Mouse (Mus musculus) liver, embryonic 14.5 days (tissue): Measurements from ENCODE around the gene Crispld2. TPM values are rescaled to one million over a fixed set of nuclear protein-coding genes. Genes with fewer than 3 reads are reported as not detected.
A peak's percentile ranks its signal among the peaks of the same experiment; 100 is the strongest.

Source experiments
- ATAC-seq: fragments of 200-750 bp; cut with Nextera tagmentation; 2 replicates; pipeline ENCODE4 v1.8.0; 2017; ENCODE audit warnings: moderate number of reproducible peaks, mild to moderate bottlenecking, moderate library complexity; ENCODE audit not compliant: insufficient read depth
- DNase-seq, 3 experiments: peaks; one replicate each; pipeline ENCODE4 v3.0.0-alpha.2; 2012 to 2013; ENCODE audit warnings: low read depth in 3 of 3, low spot score in 3 of 3
- H3K27ac ChIP-seq: fragments of 300-500 bp; sonication (generic); 2 replicates; pipeline ENCODE4 v1.5.1; 2014; ENCODE audit warnings: moderate library complexity, mild to moderate bottlenecking, control low read depth, inconsistent platforms
- H3K27me3 ChIP-seq: fragments of 300-500 bp; sonication (generic); 2 replicates; pipeline ENCODE4 v1.6.1; 2014; ENCODE audit warnings: mild to moderate bottlenecking, low read length, moderate library complexity; ENCODE audit not compliant: control insufficient read depth, insufficient read depth
- H3K36me3 ChIP-seq: fragments of 300-500 bp; sonication (generic); replicated peaks from 2 replicates; pipeline ENCODE4 v1.6.1; 2014; ENCODE audit warnings: low read depth; ENCODE audit not compliant: control insufficient read depth, insufficient read depth
- H3K4me1 ChIP-seq, 2 experiments: fragments of 200-500 bp in 1 of 2; fragments of 300-500 bp in 1 of 2; sonication (generic) in 1 of 2; replicated peaks; 2 replicates each; pipeline ENCODE4 v1.6.1; 2012 to 2014; ENCODE audit warnings: antibody characterized with exemption in 1 of 2, inconsistent platforms in 1 of 2, low read length in 1 of 2; ENCODE audit not compliant: control insufficient read depth in 2 of 2, insufficient read depth in 2 of 2
- H3K4me2 ChIP-seq: fragments of 300-500 bp; sonication (generic); 2 replicates; pipeline ENCODE4 v1.6.1; 2014; ENCODE audit warnings: low read depth, mild to moderate bottlenecking, control low read depth, moderate library complexity
- H3K4me3 ChIP-seq, 2 experiments: fragments of 200-500 bp in 1 of 2; fragments of 300-500 bp in 1 of 2; sonication (generic) in 1 of 2; 2 replicates each; pipeline ENCODE4 v1.5.1; 2012 to 2014; ENCODE audit warnings: low read depth in 2 of 2, low read length in 2 of 2, mild to moderate bottlenecking in 2 of 2, control low read depth in 1 of 2, inconsistent platforms in 1 of 2, moderate library complexity in 1 of 2; ENCODE audit not compliant: insufficient read depth in 1 of 2
- H3K9ac ChIP-seq: fragments of 300-500 bp; sonication (generic); replicated peaks from 2 replicates; pipeline ENCODE4 v1.6.1; 2014; ENCODE audit warnings: mild to moderate bottlenecking, control low read depth, moderate library complexity
- H3K9me3 ChIP-seq: fragments of 300-500 bp; sonication (generic); 2 replicates; pipeline ENCODE4 v1.6.1; 2016; ENCODE audit warnings: low read length, mixed read lengths; ENCODE audit not compliant: control insufficient read depth
- CTCF ChIP-seq: IDR thresholded peaks from 2 replicates; pipeline ENCODE4 v1.5.1; 2016; ENCODE audit warnings: antibody characterized with exemption, low read depth, control low read depth
- EP300 ChIP-seq: IDR thresholded peaks from 2 replicates; pipeline ENCODE4 v1.6.1; 2016; ENCODE audit warnings: antibody characterized with exemption, low read depth
- WGBS: fragments of 180-500 bp; shearing (Covaris S2); extraction: QIAGEN DNeasy Blood & Tissue Kit; methylation state at CpG from one replicate; pipeline ENCODE4 v1.1.7; 2014; ENCODE audit not compliant: insufficient replicate concordance; 5-methylcytosine and 5-hydroxymethylcytosine counted together
- polyA plus RNA-seq, 2 experiments: library from polyadenylated mRNA; depleted of rRNA in 1 of 2; stranded (reverse) in 1 of 2; unstranded in 1 of 2; fragments of >200 nt; fragmentation: Nextera tagmentation in 1 of 2; extraction: Ambion mirVana in 1 of 2; gene quantifications; 2 replicates each; pipeline versions ENCODE4 v1.2.1 to v1.2.3; 2012 to 2014

The Crispld2 gene
- polyA plus RNA-seq, 2 experiments, result 0.30 to 0.47 TPM

DNA sequence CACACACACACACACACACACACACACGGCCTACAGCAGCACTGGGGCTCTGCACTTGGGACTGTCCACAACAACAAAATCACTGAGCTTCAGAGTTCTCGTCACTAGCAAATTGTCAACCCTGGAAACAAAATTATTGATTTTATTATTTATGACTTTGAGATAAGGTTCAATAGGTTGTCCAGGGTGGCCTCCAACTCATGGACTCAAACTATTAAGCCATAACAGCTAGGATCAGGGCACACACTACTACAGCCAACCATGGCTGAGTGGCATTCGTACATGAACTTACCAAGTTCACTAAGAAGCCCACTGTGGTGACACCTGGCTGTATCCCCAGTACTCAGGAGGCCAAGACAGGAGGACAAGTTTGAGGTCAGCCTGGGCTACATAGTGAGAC is 100.9 kb downstream of the Crispld2 start:
- ATAC-seq, result no peak
- H3K27me3 ChIP-seq, result no peaks in the 10 kb centered on the region
- no peak overlapping the region for H3K4me2 ChIP-seq
- 68% methylated on average over 3 of the region's 3 CpGs for WGBS
- no peak overlapping the region for H3K9ac ChIP-seq
- TF ChIP-seq EP300, result no peak
- TF ChIP-seq CTCF, result no peak
- no peak for DNase-seq
- H3K27ac ChIP-seq, result no peak overlapping the region
- H3K4me1 ChIP-seq, result no peaks in the 10 kb centered on the region
- peaks cover 6% of the 10 kb centered on the region for H3K36me3 ChIP-seq
- no peaks in the 10 kb centered on the region for H3K9me3 ChIP-seq
- H3K4me3 ChIP-seq, result no peak overlapping the region

DNA sequence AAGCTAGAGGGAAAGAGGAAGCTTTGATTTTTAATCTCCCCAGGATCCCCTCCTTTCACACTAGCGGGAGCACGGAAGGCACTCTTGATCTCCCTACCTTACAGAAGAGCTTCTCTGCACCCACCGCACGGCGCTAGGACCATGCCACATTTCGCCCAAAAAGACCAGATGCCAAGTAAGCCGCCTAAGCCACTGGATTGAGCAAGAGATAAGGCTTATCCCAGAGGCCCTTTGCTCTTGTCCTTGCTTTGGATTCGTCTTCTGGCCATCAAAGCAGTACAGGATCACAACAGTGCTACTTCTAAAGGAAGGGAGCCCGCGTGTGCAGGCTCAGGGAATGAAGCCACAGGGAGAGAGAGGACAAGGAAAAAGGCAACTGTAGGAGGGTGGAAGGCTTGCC is 102.6 kb downstream of the Crispld2 start:
- no peaks in the 10 kb centered on the region for H3K27me3 ChIP-seq
- no peak for ATAC-seq
- no peak overlapping the region for H3K9ac ChIP-seq
- peaks cover 0 to under 1% of the 10 kb centered on the region in 2 experiments; a peak in 2 of 4 replicates for H3K4me1 ChIP-seq
- no peak for DNase-seq
- H3K4me3 ChIP-seq, result no peak overlapping the region
- H3K9me3 ChIP-seq, result no peaks in the 10 kb centered on the region
- no peak overlapping the region for H3K27ac ChIP-seq
- H3K36me3 ChIP-seq, result peaks cover 6% of the 10 kb centered on the region
- H3K4me2 ChIP-seq, result no peak overlapping the region
- 70% methylated on average over 10 of the region's 10 CpGs for whole genome bisulfite sequencing
- no peak for TF ChIP-seq CTCF
- no peak for TF ChIP-seq EP300

GRCm38 (mm10) chr8:120096486-120096885 is 104.2 kb downstream of the Crispld2 start:
- DNase-seq (no peak), ATAC-seq (0 out of 2 replicates have a peak, but pooled peaks have one; percentile 11)
- Histone ChIP-seq H3K36me3 (peaks cover 6% of the 10 kb centered on the region), H3K4me2 (no peak overlapping the region), H3K9ac (no peak overlapping the region), H3K27me3 (no peaks in the 10 kb centered on the region), H3K4me1 (peaks cover 3 to 5% of the 10 kb centered on the region in 2 experiments; a peak in 2 of 4 replicates), H3K4me3 (no peak overlapping the region), H3K27ac (no peak overlapping the region), H3K9me3 (no peaks in the 10 kb centered on the region)
- WGBS, result 57% methylated on average over 2 of the region's 2 CpGs
- TF ChIP-seq EP300 (no peak), CTCF (no peak)

DNA sequence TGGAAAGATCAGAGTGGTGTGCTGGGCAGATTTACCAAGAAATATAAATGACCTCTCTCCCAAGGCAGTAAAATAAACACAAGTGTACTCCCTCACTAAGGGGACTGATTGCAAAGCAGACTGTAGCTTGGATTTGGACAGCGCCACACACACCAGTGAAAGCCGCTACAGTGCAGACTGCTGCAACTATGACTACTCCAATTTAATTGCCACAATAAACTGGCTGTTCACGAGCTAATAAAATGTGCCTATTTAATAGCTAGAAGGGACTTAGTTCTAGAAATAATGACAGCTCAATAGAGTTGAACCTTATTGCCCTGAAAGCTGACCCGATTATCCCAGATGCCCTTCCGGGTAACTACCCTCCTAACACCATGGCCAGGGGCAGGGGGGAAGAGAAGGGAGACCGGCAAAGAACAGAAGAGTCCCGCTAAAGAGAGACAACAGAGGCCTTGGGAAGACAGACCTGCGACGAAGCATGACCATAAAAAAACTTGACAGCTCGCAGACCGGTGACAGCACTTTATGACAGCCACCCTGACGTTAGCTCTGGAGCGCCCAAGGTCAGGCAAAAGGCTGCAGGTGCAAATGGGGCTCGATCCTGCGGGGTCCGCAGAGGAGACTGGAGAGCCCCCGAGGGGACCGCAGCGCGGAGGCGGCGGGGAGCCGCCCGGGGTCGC is 108.3 kb downstream of the Crispld2 start:
- ATAC-seq (peak; percentile 5; the same call in 1 of the 2 replicates), DNase-seq (no peak)
- peaks cover 9 to 11% of the 10 kb centered on the region in 2 experiments for H3K4me1 ChIP-seq
- no peaks in the 10 kb centered on the region for H3K9me3 ChIP-seq
- H3K4me2 ChIP-seq, result peak overlapping the region; percentile 76
- H3K27me3 ChIP-seq, result no peaks in the 10 kb centered on the region
- 5% methylated on average over 25 of the region's 25 CpGs for WGBS
- H3K27ac ChIP-seq, result no peak overlapping the region
- peak overlapping the region; percentile 75 for H3K9ac ChIP-seq
- no peaks in the 10 kb centered on the region for H3K36me3 ChIP-seq
- TF ChIP-seq CTCF, result no peak
- TF ChIP-seq EP300, result no peak
- peak overlapping the region; percentile 74 to 89 for H3K4me3 ChIP-seq

- TF ChIP-seq EP300, result no peak
- no peak for TF ChIP-seq CTCF
- peak within 1 kb of the TSS; percentile 26; the same call in 1 of the 2 replicates for H3K27ac ChIP-seq
- WGBS, result under 1% methylated on average over 86 of the region's 88 CpGs
- peak within 1 kb of the TSS; percentile 74 to 89 for H3K4me3 ChIP-seq
- no peaks in the 10 kb centered on the region for H3K9me3 ChIP-seq
- no peaks in the 10 kb centered on the region for H3K36me3 ChIP-seq
- DNase-seq (peak; percentile 42 to 51 (median 42)), ATAC-seq (peak; percentile 76)
- peaks cover 9 to 11% of the 10 kb centered on the region in 2 experiments for H3K4me1 ChIP-seq
- no peaks in the 10 kb centered on the region for H3K27me3 ChIP-seq
- H3K4me2 ChIP-seq, result peak within 1 kb of the TSS; percentile 76
- H3K9ac ChIP-seq, result peak within 1 kb of the TSS; percentile 75
Measured at GRCm38 (mm10) chr8:120101068-120101972, 109.1 kb downstream of the Crispld2 start, which contains the start of gene Zdhhc7. Gene Zdhhc7, minus strand, starts transcription at chr8:120101482.

Other genes starting within 250 kb of the Crispld2 start
- gene Tldc1, start 214.0 kb upstream of the Crispld2 start, polyA plus RNA-seq (2012; rRNA removed), result 2.7 and 2.8 TPM in 2 replicates
- gene Tldc1, start 214.0 kb upstream of the Crispld2 start, polyA plus RNA-seq (2014; fragmentation: Nextera tagmentation; extraction: Ambion mirVana), result 1.3 and 2.0 TPM in 2 replicates
- gene Cotl1, start 151.9 kb upstream of the Crispld2 start, polyA plus RNA-seq (2012; rRNA removed), result 57.0 and 59.6 TPM in 2 replicates
- 77.7 and 88.7 TPM in 2 replicates for gene Cotl1, start 151.9 kb upstream of the Crispld2 start, polyA plus RNA-seq (2014; fragmentation: Nextera tagmentation; extraction: Ambion mirVana)
- 2.5 TPM in 2 replicates for gene Klhl36, start 130.2 kb upstream of the Crispld2 start, polyA plus RNA-seq (2012; rRNA removed)
- gene Klhl36, start 130.2 kb upstream of the Crispld2 start, polyA plus RNA-seq (2014; fragmentation: Nextera tagmentation; extraction: Ambion mirVana), result 2.7 and 3.3 TPM in 2 replicates
- 23.8 and 47.0 TPM in 2 replicates for gene Usp10, start 82.1 kb upstream of the Crispld2 start, polyA plus RNA-seq (2012; rRNA removed)
- gene Usp10, start 82.1 kb upstream of the Crispld2 start, polyA plus RNA-seq (2014; fragmentation: Nextera tagmentation; extraction: Ambion mirVana), result 59.0 and 60.8 TPM in 2 replicates
- 8.5 and 9.7 TPM in 2 replicates for gene Gm20388, start 81.6 kb upstream of the Crispld2 start, polyA plus RNA-seq (2012; rRNA removed)
- gene Gm20388, start 81.6 kb upstream of the Crispld2 start, polyA plus RNA-seq (2014; fragmentation: Nextera tagmentation; extraction: Ambion mirVana), result not detected in 2 replicates
- gene Zdhhc7, start 109.0 kb downstream of the Crispld2 start, polyA plus RNA-seq (2012; rRNA removed), result 12.1 and 12.2 TPM in 2 replicates
- gene Zdhhc7, start 109.0 kb downstream of the Crispld2 start, polyA plus RNA-seq (2014; fragmentation: Nextera tagmentation; extraction: Ambion mirVana), result 9.2 and 11.4 TPM in 2 replicates
- 0.73 and 0.83 TPM in 2 replicates for gene 6430548M08Rik, start 121.7 kb downstream of the Crispld2 start, polyA plus RNA-seq (2012; rRNA removed)
- gene 6430548M08Rik, start 121.7 kb downstream of the Crispld2 start, polyA plus RNA-seq (2014; fragmentation: Nextera tagmentation; extraction: Ambion mirVana), result 1.00 and 2.5 TPM in 2 replicates
- not detected in 2 replicates for gene Fam92b, start 185.0 kb downstream of the Crispld2 start, polyA plus RNA-seq (2012; rRNA removed)
- gene Fam92b, start 185.0 kb downstream of the Crispld2 start, polyA plus RNA-seq (2014; fragmentation: Nextera tagmentation; extraction: Ambion mirVana), result not detected in 2 replicates
- gene Gse1, start 236.0 kb downstream of the Crispld2 start, polyA plus RNA-seq (2012; rRNA removed), result 14.9 and 16.0 TPM in 2 replicates
- 11.4 and 13.9 TPM in 2 replicates for gene Gse1, start 236.0 kb downstream of the Crispld2 start, polyA plus RNA-seq (2014; fragmentation: Nextera tagmentation; extraction: Ambion mirVana)